Mouse (Mus musculus): ENCODE measurements around the gene Plpp3. TPM values are rescaled to one million over a fixed set of nuclear protein-coding genes. Genes with fewer than 3 reads are reported as not detected.

Plpp3 gene
- polyA plus RNA-seq, 1 experiment from 2014 or later = 73.5 TPM

DNA sequence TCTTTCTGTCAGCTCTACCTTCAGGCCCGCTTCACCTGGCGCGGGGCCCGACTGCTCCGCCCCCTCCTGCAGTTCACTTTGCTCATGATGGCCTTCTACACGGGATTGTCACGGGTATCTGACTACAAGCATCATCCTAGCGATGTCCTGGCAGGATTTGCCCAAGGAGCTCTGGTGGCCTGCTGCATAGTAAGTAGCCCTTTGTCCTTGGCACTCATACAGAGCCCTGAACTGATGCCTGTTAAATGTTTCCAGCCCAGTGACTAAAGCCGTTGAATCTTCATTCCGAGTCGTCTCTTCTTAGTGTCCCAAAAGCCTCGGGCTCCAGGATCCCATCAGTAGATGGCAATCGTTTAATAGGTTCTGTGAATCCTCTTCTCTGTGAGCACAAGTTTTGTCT lies 62.2 kb downstream of the Plpp3 start:
- 89% methylated on average over 13 of the region's 13 CpGs for WGBS
- no peak for ATAC-seq (replicated peaks; ENCODE audit: insufficient number of reproducible peaks, low FRiP score, low TSS enrichment, low read depth)
- no peak overlapping the region for H3K9ac ChIP-seq (replicated peaks; ENCODE audit: low read length)

DNA sequence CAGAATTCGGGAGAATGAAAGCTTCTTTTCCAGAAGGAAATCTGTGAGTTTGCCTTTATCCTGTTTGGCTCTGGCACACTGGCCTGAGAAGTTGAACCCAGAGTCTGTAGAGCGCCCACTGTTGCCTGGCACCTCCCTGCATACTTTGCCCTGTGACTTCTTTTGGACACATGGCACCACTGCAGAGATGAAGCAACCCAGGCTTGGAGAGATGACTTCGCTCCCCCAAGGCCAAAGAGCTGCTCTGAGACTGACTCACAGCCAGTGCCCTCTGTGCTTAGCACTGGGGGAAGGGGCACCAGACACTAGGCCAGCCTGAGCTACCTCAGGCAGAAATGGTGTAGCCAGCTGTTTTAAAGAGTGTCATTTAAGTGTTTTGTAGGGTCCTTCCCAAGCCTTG lies 63.7 kb downstream of the Plpp3 start:
- no peak overlapping the region for H3K9ac ChIP-seq (replicated peaks; ENCODE audit: low read length)
- 91% methylated on average over 3 of the region's 3 CpGs for WGBS
- H3K4me3 ChIP-seq (ENCODE audit: low read depth, low read length) = no peak overlapping the region
- ATAC-seq (replicated peaks; ENCODE audit: insufficient number of reproducible peaks, low FRiP score, low TSS enrichment, low read depth) = no peak
- H3K27ac ChIP-seq (replicated peaks; ENCODE audit: low read depth, low read length) = no peak overlapping the region
- no peak for DNase-seq (ENCODE audit: low spot score)
- no peaks in the 10 kb centered on the region for H3K27me3 ChIP-seq (ENCODE audit: control insufficient read depth, insufficient read depth, low read length)
- no peaks in the 10 kb centered on the region for H3K9me3 ChIP-seq (replicated peaks; ENCODE audit: control insufficient read depth, low read length)
- H3K4me1 ChIP-seq (ENCODE audit: control insufficient read depth, insufficient read depth, low read length) = no peaks in the 10 kb centered on the region
- H3K36me3 ChIP-seq (replicated peaks; ENCODE audit: control insufficient read depth, insufficient read depth, low read depth, low read length) = peaks cover 8% of the 10 kb centered on the region
- H3K4me2 ChIP-seq (ENCODE audit: low read depth, low read length) = no peak overlapping the region

More for the DNA sequence above, 62.2 kb downstream of the Plpp3 start:
- H3K27ac ChIP-seq (replicated peaks; ENCODE audit: low read depth, low read length) = no peak overlapping the region
- DNase-seq (ENCODE audit: low spot score) = no peak
- H3K36me3 ChIP-seq (replicated peaks; ENCODE audit: control insufficient read depth, insufficient read depth, low read depth, low read length) = peaks cover 8% of the 10 kb centered on the region
- H3K27me3 ChIP-seq (ENCODE audit: control insufficient read depth, insufficient read depth, low read length) = no peaks in the 10 kb centered on the region
- no peak overlapping the region for H3K4me3 ChIP-seq (ENCODE audit: low read depth, low read length)
- H3K4me2 ChIP-seq (ENCODE audit: low read depth, low read length) = no peak overlapping the region
- H3K4me1 ChIP-seq (ENCODE audit: control insufficient read depth, insufficient read depth, low read length) = no peaks in the 10 kb centered on the region
- H3K9me3 ChIP-seq (replicated peaks; ENCODE audit: control insufficient read depth, low read length) = no peaks in the 10 kb centered on the region

DNA sequence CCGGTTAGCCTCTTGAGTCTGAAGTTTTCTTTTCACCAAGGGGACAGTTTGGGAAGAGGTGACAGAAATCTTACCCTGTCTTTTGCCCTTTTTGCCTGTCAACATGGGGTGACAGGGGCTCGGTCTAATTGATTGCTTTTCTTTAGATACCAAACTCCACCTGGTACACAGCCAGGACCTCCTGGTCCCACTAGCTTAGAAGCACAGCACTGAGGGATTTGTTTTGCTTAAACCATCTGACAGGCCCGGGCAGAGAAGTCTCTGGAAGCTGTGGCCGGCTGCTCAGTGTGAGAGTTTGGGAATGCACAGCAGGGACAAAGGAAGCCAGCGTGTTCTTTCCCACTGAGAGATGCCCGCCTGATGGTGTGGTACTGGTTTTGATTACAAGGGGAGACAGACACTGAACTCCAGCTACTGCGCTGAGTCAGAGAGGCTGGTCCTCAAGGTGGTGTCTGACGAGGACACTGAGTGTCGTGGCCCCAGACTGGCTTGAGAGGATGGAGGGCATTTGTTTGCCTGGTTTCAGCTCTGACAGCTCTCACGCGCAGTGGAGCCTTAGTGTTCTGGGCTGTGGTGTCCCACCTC lies 64.2 kb downstream of the Plpp3 start:
- no peak overlapping the region for H3K4me3 ChIP-seq (ENCODE audit: low read depth, low read length)
- WGBS = 75% methylated on average over 11 of the region's 11 CpGs
- H3K27me3 ChIP-seq (ENCODE audit: control insufficient read depth, insufficient read depth, low read length) = no peaks in the 10 kb centered on the region
- no peaks in the 10 kb centered on the region for H3K9me3 ChIP-seq (replicated peaks; ENCODE audit: control insufficient read depth, low read length)
- H3K9ac ChIP-seq (replicated peaks; ENCODE audit: low read length) = no peak overlapping the region
- peaks cover 9% of the 10 kb centered on the region for H3K36me3 ChIP-seq (replicated peaks; ENCODE audit: control insufficient read depth, insufficient read depth, low read depth, low read length)
- H3K27ac ChIP-seq (replicated peaks; ENCODE audit: low read depth, low read length) = no peak overlapping the region
- no peak overlapping the region for H3K4me2 ChIP-seq (ENCODE audit: low read depth, low read length)
- ATAC-seq (replicated peaks; ENCODE audit: insufficient number of reproducible peaks, low FRiP score, low TSS enrichment, low read depth) (no peak), DNase-seq (ENCODE audit: low spot score) (no peak)
- H3K4me1 ChIP-seq (ENCODE audit: control insufficient read depth, insufficient read depth, low read length) = no peaks in the 10 kb centered on the region

DNA sequence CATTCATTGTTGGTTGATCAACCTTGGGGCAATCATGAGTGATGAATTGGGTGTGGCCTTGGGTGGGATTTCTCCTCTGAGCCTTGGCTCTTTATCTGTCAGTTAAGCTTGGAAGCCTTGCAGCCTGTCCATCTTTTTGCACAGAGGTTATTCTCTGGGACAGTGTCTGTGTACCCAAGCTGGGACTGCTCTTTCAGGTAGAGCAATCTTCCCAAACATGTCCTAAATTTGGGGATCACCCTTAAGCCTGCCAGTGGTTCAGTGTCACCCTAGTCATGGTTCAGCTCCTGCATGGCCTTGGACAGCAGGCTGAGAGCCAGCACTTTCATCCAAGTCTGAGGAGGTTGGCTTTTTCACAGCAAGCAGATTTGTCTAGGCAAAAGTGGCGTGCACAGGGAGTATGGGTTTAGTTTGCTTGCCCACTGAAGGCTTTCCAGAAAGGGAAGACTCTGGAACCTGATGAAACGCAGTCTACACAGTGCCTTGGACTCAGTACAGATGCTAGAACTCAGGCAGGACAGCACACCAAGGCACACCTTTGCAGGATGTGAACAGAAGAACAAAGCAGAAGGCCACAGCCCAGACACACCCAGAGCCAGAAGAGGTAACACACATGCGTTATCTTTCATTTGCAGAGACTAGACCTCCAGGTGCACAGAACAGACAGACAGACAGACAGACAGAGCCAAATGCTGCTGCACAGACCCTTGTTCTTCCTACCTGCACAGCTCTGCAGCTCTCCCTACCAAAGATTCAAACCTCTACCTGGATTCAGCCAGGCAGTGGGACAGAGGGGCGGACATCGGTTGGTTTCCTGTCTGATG lies 66.2 kb downstream of the Plpp3 start:
- peaks cover 12% of the 10 kb centered on the region for H3K36me3 ChIP-seq (replicated peaks; ENCODE audit: control insufficient read depth, insufficient read depth, low read depth, low read length)
- 81% methylated on average over 5 of the region's 5 CpGs for WGBS
- ATAC-seq (replicated peaks; ENCODE audit: insufficient number of reproducible peaks, low FRiP score, low TSS enrichment, low read depth) (no peak), DNase-seq (ENCODE audit: low spot score) (no peak)
- no peaks in the 10 kb centered on the region for H3K27me3 ChIP-seq (ENCODE audit: control insufficient read depth, insufficient read depth, low read length)
- no peak overlapping the region for H3K4me2 ChIP-seq (ENCODE audit: low read depth, low read length)
- H3K27ac ChIP-seq (replicated peaks; ENCODE audit: low read depth, low read length) = no peak overlapping the region
- no peak overlapping the region for H3K4me3 ChIP-seq (ENCODE audit: low read depth, low read length)
- H3K4me1 ChIP-seq (ENCODE audit: control insufficient read depth, insufficient read depth, low read length) = no peaks in the 10 kb centered on the region
- no peaks in the 10 kb centered on the region for H3K9me3 ChIP-seq (replicated peaks; ENCODE audit: control insufficient read depth, low read length)
- H3K9ac ChIP-seq (replicated peaks; ENCODE audit: low read length) = no peak overlapping the region

DNA sequence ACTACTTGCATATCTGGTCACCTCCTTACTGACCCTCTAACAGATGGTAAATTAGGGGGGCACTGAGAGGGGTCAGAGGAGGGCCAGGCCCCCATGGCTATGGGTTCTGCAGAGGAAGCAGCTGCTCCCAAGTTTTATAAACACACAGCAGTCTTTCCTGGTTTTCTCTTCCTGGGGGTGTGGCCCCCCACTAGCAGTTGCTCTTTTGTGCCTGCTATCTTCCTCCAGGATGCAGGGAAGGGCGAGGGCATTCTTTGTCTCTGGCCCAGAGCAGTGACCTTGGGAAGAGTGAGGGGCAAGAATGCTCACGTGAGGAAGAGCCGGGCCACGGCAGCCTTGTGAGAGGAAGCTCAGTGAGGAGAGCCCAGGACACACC lies 66.8 kb downstream of the Plpp3 start:
- Histone ChIP-seq H3K4me1 (ENCODE audit: control insufficient read depth, insufficient read depth, low read length) (no peaks in the 10 kb centered on the region), H3K27ac (replicated peaks; ENCODE audit: low read depth, low read length) (no peak overlapping the region), H3K9me3 (replicated peaks; ENCODE audit: control insufficient read depth, low read length) (no peaks in the 10 kb centered on the region), H3K36me3 (replicated peaks; ENCODE audit: control insufficient read depth, insufficient read depth, low read depth, low read length) (peaks cover 14% of the 10 kb centered on the region), H3K9ac (replicated peaks; ENCODE audit: low read length) (no peak overlapping the region), H3K4me3 (ENCODE audit: low read depth, low read length) (no peak overlapping the region), H3K4me2 (ENCODE audit: low read depth, low read length) (no peak overlapping the region), H3K27me3 (ENCODE audit: control insufficient read depth, insufficient read depth, low read length) (no peaks in the 10 kb centered on the region)
- no peak for ATAC-seq (replicated peaks; ENCODE audit: insufficient number of reproducible peaks, low FRiP score, low TSS enrichment, low read depth)
- WGBS = 44% methylated on average over 4 of the region's 4 CpGs
- no peak for DNase-seq (ENCODE audit: low spot score)

DNA sequence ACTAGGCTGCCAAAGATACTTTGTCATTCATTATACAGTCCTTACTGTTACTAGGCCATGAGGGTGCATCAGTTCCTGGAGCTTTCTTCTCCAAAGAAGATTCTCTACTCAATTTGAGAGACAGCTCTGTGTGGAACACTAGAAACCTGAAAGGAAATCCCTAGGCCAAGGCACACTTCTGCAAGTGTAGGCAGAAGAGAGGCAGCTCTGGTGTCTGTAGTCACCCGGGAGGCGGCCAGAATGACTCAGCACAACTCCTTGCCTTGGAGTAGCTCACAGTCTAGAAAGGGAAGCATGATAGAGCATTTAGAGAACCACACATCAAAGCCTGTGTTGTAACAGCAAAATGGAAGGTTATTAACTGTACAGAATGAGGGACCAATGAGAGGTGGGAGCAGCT lies 68.4 kb downstream of the Plpp3 start:
- no peaks in the 10 kb centered on the region for H3K27me3 ChIP-seq (ENCODE audit: control insufficient read depth, insufficient read depth, low read length)
- H3K9me3 ChIP-seq (replicated peaks; ENCODE audit: control insufficient read depth, low read length) = no peaks in the 10 kb centered on the region
- DNase-seq (ENCODE audit: low spot score) (no peak), ATAC-seq (replicated peaks; ENCODE audit: insufficient number of reproducible peaks, low FRiP score, low TSS enrichment, low read depth) (no peak)
- H3K36me3 ChIP-seq (replicated peaks; ENCODE audit: control insufficient read depth, insufficient read depth, low read depth, low read length) = peaks cover 17% of the 10 kb centered on the region
- WGBS = 83% methylated on average over 2 of the region's 2 CpGs
- no peaks in the 10 kb centered on the region for H3K4me1 ChIP-seq (ENCODE audit: control insufficient read depth, insufficient read depth, low read length)
- no peak overlapping the region for H3K9ac ChIP-seq (replicated peaks; ENCODE audit: low read length)
- H3K27ac ChIP-seq (replicated peaks; ENCODE audit: low read depth, low read length) = no peak overlapping the region
- H3K4me2 ChIP-seq (ENCODE audit: low read depth, low read length) = no peak overlapping the region
- H3K4me3 ChIP-seq (ENCODE audit: low read depth, low read length) = no peak overlapping the region

DNA sequence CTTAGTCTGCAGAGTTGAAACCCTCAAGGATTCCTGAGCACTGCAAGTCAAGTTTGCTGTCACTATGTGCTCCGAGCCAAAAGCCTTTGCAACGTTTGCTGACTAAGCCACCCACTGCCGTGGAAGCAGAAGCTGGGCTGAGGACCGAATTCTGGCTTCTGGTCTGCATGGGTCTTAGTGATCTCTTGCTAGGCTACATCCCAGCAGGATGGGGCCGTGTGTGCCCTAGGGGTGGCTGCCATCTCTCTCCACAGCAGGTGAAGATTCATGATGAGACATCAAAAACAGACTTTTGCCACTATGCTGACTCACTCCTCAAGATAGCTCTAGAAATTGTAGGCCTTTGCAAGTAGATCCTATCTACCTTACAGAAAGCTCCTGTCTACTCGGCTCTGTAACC lies 69.2 kb downstream of the Plpp3 start:
- ATAC-seq (replicated peaks; ENCODE audit: insufficient number of reproducible peaks, low FRiP score, low TSS enrichment, low read depth) = no peak
- H3K27me3 ChIP-seq (ENCODE audit: control insufficient read depth, insufficient read depth, low read length) = no peaks in the 10 kb centered on the region
- no peak overlapping the region for H3K27ac ChIP-seq (replicated peaks; ENCODE audit: low read depth, low read length)
- H3K4me2 ChIP-seq (ENCODE audit: low read depth, low read length) = no peak overlapping the region
- no peak overlapping the region for H3K9ac ChIP-seq (replicated peaks; ENCODE audit: low read length)
- H3K4me3 ChIP-seq (ENCODE audit: low read depth, low read length) = no peak overlapping the region
- no peaks in the 10 kb centered on the region for H3K9me3 ChIP-seq (replicated peaks; ENCODE audit: control insufficient read depth, low read length)
- H3K36me3 ChIP-seq (replicated peaks; ENCODE audit: control insufficient read depth, insufficient read depth, low read depth, low read length) = peaks cover 17% of the 10 kb centered on the region
- WGBS = 78% methylated on average over 6 of the region's 6 CpGs
- H3K4me1 ChIP-seq (ENCODE audit: control insufficient read depth, insufficient read depth, low read length) = no peaks in the 10 kb centered on the region
- no peak for DNase-seq (ENCODE audit: low spot score)

DNA sequence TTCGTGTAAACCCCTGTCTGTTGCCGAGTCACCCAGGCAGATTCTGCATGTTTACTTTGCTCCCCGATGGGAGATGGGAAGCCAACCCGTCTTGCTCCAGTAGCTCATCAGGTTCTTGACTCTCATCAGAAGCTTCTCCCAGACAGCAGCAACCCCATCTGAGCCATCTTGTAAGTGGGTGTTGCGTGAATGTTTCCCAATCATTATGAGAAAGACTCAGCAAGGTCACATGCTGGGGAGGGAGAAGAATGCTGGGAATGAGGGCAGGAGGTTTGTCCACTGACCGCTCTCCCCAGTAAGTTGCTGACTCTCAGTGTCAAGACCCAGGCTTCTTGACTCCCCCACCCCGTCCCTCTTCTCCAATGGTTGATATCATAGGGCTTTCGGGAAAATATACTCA lies 73.0 kb downstream of the Plpp3 start:
- Histone ChIP-seq H3K4me1 (ENCODE audit: control insufficient read depth, insufficient read depth, low read length) (no peaks in the 10 kb centered on the region), H3K9ac (replicated peaks; ENCODE audit: low read length) (no peak overlapping the region), H3K27ac (replicated peaks; ENCODE audit: low read depth, low read length) (no peak overlapping the region), H3K27me3 (ENCODE audit: control insufficient read depth, insufficient read depth, low read length) (no peaks in the 10 kb centered on the region), H3K4me3 (ENCODE audit: low read depth, low read length) (no peak overlapping the region), H3K4me2 (ENCODE audit: low read depth, low read length) (no peak overlapping the region), H3K9me3 (replicated peaks; ENCODE audit: control insufficient read depth, low read length) (no peaks in the 10 kb centered on the region), H3K36me3 (replicated peaks; ENCODE audit: control insufficient read depth, insufficient read depth, low read depth, low read length) (peaks cover 10% of the 10 kb centered on the region)
- no peak for DNase-seq (ENCODE audit: low spot score)
- WGBS = 92% methylated on average over 8 of the region's 8 CpGs
- ATAC-seq (replicated peaks; ENCODE audit: insufficient number of reproducible peaks, low FRiP score, low TSS enrichment, low read depth) = no peak

Measured in embryonic facial prominence, embryonic 11.5 days (tissue).